Mouse (Mus musculus) midbrain, embryonic 15.5 days (tissue): ENCODE measurements around the gene 3110040N11Rik. TPM values are rescaled to one million over a fixed set of nuclear protein-coding genes. Genes with fewer than 3 reads are reported as not detected.

Experiments used
- ATAC-seq: fragments of 200-750 bp; cut with Nextera tagmentation; replicated peaks from 2 replicates; pipeline ENCODE4 v1.8.0; 2017; ENCODE audit warnings: moderate TSS enrichment
- H3K27ac ChIP-seq: fragments of 300-500 bp; sonication (generic); 2 replicates; pipeline ENCODE4 v1.5.1; 2015; ENCODE audit warnings: mild to moderate bottlenecking, inconsistent platforms
- H3K27me3 ChIP-seq: fragments of 300-500 bp; sonication (generic); replicated peaks from 2 replicates; pipeline ENCODE4 v1.6.1; 2015; ENCODE audit warnings: inconsistent platforms
- H3K36me3 ChIP-seq: fragments of 300-500 bp; sonication (generic); replicated peaks from 2 replicates; pipeline ENCODE4 v1.6.1; 2015; ENCODE audit warnings: inconsistent platforms
- H3K4me1 ChIP-seq: fragments of 300-500 bp; sonication (generic); 2 replicates; pipeline ENCODE4 v1.6.1; 2015; ENCODE audit warnings: inconsistent platforms
- H3K4me2 ChIP-seq: fragments of 300-500 bp; sonication (generic); 2 replicates; pipeline ENCODE4 v1.6.1; 2015; ENCODE audit warnings: inconsistent platforms, mild to moderate bottlenecking, moderate library complexity
- H3K4me3 ChIP-seq: fragments of 300-500 bp; sonication (generic); 2 replicates; pipeline ENCODE4 v1.5.1; 2015; ENCODE audit warnings: mild to moderate bottlenecking, inconsistent platforms
- H3K9ac ChIP-seq: fragments of 300-500 bp; sonication (generic); 2 replicates; pipeline ENCODE4 v1.6.1; 2015; ENCODE audit warnings: mild to moderate bottlenecking, inconsistent platforms
- H3K9me3 ChIP-seq: fragments of 300-500 bp; sonication (generic); 2 replicates; pipeline ENCODE4 v1.6.1; 2016; ENCODE audit warnings: inconsistent platforms
- WGBS: fragments of 180-500 bp; shearing (Covaris S2); methylation state at CpG from one replicate; pipeline ENCODE4 v1.1.7; 2015; ENCODE audit warnings: mixed read lengths; 5-methylcytosine and 5-hydroxymethylcytosine counted together
- polyA plus RNA-seq: library from polyadenylated mRNA; unstranded; fragments of >200 nt; fragmentation: Nextera tagmentation; extraction: Ambion mirVana; gene quantifications from 2 replicates; pipeline ENCODE4 v1.2.1, GENCODE M21; 2015

3110040N11Rik gene
- polyA plus RNA-seq, 1 experiment from 2014 or later: 61.1 TPM

- peaks cover 18% of the 10 kb centered on the region for H3K36me3 ChIP-seq
- no peak overlapping the region for H3K9ac ChIP-seq
- H3K4me1 ChIP-seq: no peaks in the 10 kb centered on the region
- 79% methylated on average over 10 of the region's 10 CpGs for WGBS
- H3K4me2 ChIP-seq: no peak overlapping the region
- no peak for ATAC-seq
- H3K27ac ChIP-seq: no peak overlapping the region
- H3K27me3 ChIP-seq: no peaks in the 10 kb centered on the region
- H3K4me3 ChIP-seq: no peak overlapping the region
- H3K9me3 ChIP-seq: no peaks in the 10 kb centered on the region
Measured at GRCm38 (mm10) chr7:81777667-81778218, 11.5 kb downstream of the 3110040N11Rik start.

GRCm38 (mm10) chr7:81775325-81775724, 14.0 kb downstream of the 3110040N11Rik start:
- no peak for ATAC-seq
- 71% methylated on average over 5 of the region's 5 CpGs for WGBS
- no peak overlapping the region for H3K27ac ChIP-seq

GRCm38 (mm10) chr7:81772786-81773539, 16.3 kb downstream of the 3110040N11Rik start:
- Histone ChIP-seq H3K36me3 (no peaks in the 10 kb centered on the region), H3K4me2 (no peak overlapping the region), H3K4me3 (no peak overlapping the region), H3K27me3 (no peaks in the 10 kb centered on the region), H3K9me3 (no peaks in the 10 kb centered on the region), H3K27ac (no peak overlapping the region), H3K9ac (no peak overlapping the region), H3K4me1 (no peaks in the 10 kb centered on the region)
- ATAC-seq: no peak
- WGBS: 79% methylated on average over 10 of the region's 10 CpGs

More at GRCm38 (mm10) chr7:81775325-81775724, 14.0 kb downstream of the 3110040N11Rik start:
- H3K36me3 ChIP-seq: peaks cover 8% of the 10 kb centered on the region
- no peak overlapping the region for H3K4me3 ChIP-seq
- H3K27me3 ChIP-seq: no peaks in the 10 kb centered on the region
- H3K9me3 ChIP-seq: no peaks in the 10 kb centered on the region
- H3K4me2 ChIP-seq: no peak overlapping the region
- H3K4me1 ChIP-seq: no peaks in the 10 kb centered on the region
- no peak overlapping the region for H3K9ac ChIP-seq

GRCm38 (mm10) chr7:81763110-81763845, 26.0 kb downstream of the 3110040N11Rik start:
- Histone ChIP-seq H3K4me2 (peak overlapping the region; percentile 87), H3K9me3 (no peaks in the 10 kb centered on the region), H3K27ac (peak overlapping the region; percentile 86), H3K4me3 (peak overlapping the region; percentile 92), H3K9ac (peak overlapping the region; percentile 85), H3K27me3 (no peaks in the 10 kb centered on the region), H3K36me3 (no peaks in the 10 kb centered on the region), H3K4me1 (peaks cover 25% of the 10 kb centered on the region)
- WGBS: 2% methylated on average over 60 of the region's 60 CpGs
- peak; percentile 75 for ATAC-seq

- H3K27ac ChIP-seq: peak within 1 kb of the TSS; percentile 86
Measured at GRCm38 (mm10) chr7:81762180-81763109, 26.8 kb downstream of the 3110040N11Rik start, which contains the start of gene Ramac. TSS of gene Ramac (plus strand) at chr7:81762925.

GRCm38 (mm10) chr7:81747956-81748355, 41.3 kb downstream of the 3110040N11Rik start:
- no peaks in the 10 kb centered on the region for H3K27me3 ChIP-seq
- H3K36me3 ChIP-seq: no peaks in the 10 kb centered on the region
- no peak for ATAC-seq
- no peak overlapping the region for H3K27ac ChIP-seq
- no peaks in the 10 kb centered on the region for H3K4me1 ChIP-seq
- no peak overlapping the region for H3K4me2 ChIP-seq
- no peaks in the 10 kb centered on the region for H3K9me3 ChIP-seq
- H3K9ac ChIP-seq: no peak overlapping the region
- 88% methylated on average over 3 of the region's 3 CpGs for WGBS
- no peak overlapping the region for H3K4me3 ChIP-seq

More at GRCm38 (mm10) chr7:81762180-81763109, 26.8 kb downstream of the 3110040N11Rik start, which contains the start of gene Ramac:
- peak within 1 kb of the TSS; percentile 87 for H3K4me2 ChIP-seq
- H3K4me3 ChIP-seq: peak within 1 kb of the TSS; percentile 92
- H3K9ac ChIP-seq: peak within 1 kb of the TSS; percentile 85
- peak; percentile 97 for ATAC-seq
- H3K27me3 ChIP-seq: no peaks in the 10 kb centered on the region
- peaks cover 25% of the 10 kb centered on the region for H3K4me1 ChIP-seq
- no peaks in the 10 kb centered on the region for H3K36me3 ChIP-seq
- WGBS: under 1% methylated on average over 53 of the region's 56 CpGs
- H3K9me3 ChIP-seq: no peaks in the 10 kb centered on the region

- Histone ChIP-seq H3K4me1 (no peaks in the 10 kb centered on the region), H3K27ac (no peak overlapping the region), H3K36me3 (no peaks in the 10 kb centered on the region), H3K4me2 (no peak overlapping the region), H3K27me3 (no peaks in the 10 kb centered on the region), H3K9ac (no peak overlapping the region), H3K9me3 (no peaks in the 10 kb centered on the region), H3K4me3 (no peak overlapping the region)
- 80% methylated on average over 4 of the region's 4 CpGs for WGBS
- ATAC-seq: no peak
Measured at GRCm38 (mm10) chr7:81744145-81744544, 45.1 kb downstream of the 3110040N11Rik start.

GRCm38 (mm10) chr7:81740010-81740409, 49.3 kb downstream of the 3110040N11Rik start:
- H3K36me3 ChIP-seq: no peaks in the 10 kb centered on the region
- H3K4me2 ChIP-seq: no peak overlapping the region
- 89% methylated on average over 7 of the region's 7 CpGs for WGBS
- H3K9me3 ChIP-seq: no peaks in the 10 kb centered on the region
- H3K9ac ChIP-seq: no peak overlapping the region
- H3K4me3 ChIP-seq: no peak overlapping the region
- ATAC-seq: no peak
- H3K27me3 ChIP-seq: no peaks in the 10 kb centered on the region
- no peaks in the 10 kb centered on the region for H3K4me1 ChIP-seq
- no peak overlapping the region for H3K27ac ChIP-seq

GRCm38 (mm10) chr7:81738720-81739385, 50.4 kb downstream of the 3110040N11Rik start:
- Histone ChIP-seq H3K27me3 (no peaks in the 10 kb centered on the region), H3K4me2 (no peak overlapping the region), H3K36me3 (no peaks in the 10 kb centered on the region), H3K27ac (no peak overlapping the region), H3K4me3 (no peak overlapping the region), H3K9me3 (no peaks in the 10 kb centered on the region), H3K4me1 (no peaks in the 10 kb centered on the region), H3K9ac (no peak overlapping the region)
- no peak for ATAC-seq
- WGBS: 83% methylated on average over 8 of the region's 8 CpGs

- no peak overlapping the region for H3K4me2 ChIP-seq
- ATAC-seq: no peak
- no peaks in the 10 kb centered on the region for H3K4me1 ChIP-seq
- no peaks in the 10 kb centered on the region for H3K9me3 ChIP-seq
- H3K36me3 ChIP-seq: no peaks in the 10 kb centered on the region
- H3K4me3 ChIP-seq: no peak overlapping the region
- H3K9ac ChIP-seq: no peak overlapping the region
- no peak overlapping the region for H3K27ac ChIP-seq
- WGBS: 60% methylated on average over 9 of the region's 9 CpGs
- H3K27me3 ChIP-seq: no peaks in the 10 kb centered on the region
Measured at GRCm38 (mm10) chr7:81735300-81736048, 53.8 kb downstream of the 3110040N11Rik start.
